Mouse (Mus musculus) hindbrain, embryonic 13.5 days (tissue): ENCODE results near the gene Fam204a. TPM values are rescaled to one million over a fixed set of nuclear protein-coding genes. Genes with fewer than 3 reads are reported as not detected.
A peak's percentile ranks its signal among the peaks of the same experiment; 100 is the strongest.

Source experiments
- ATAC-seq: fragments of 200-750 bp; cut with Nextera tagmentation; 2 replicates; pipeline ENCODE4 v1.8.0; 2017; ENCODE audit warnings: moderate TSS enrichment; ENCODE audit not compliant: low FRiP score
- H3K27ac ChIP-seq: fragments of 300-500 bp; sonication (generic); 2 replicates; pipeline ENCODE4 v1.5.1; 2015; ENCODE audit warnings: inconsistent platforms, mild to moderate bottlenecking, moderate library complexity
- H3K27me3 ChIP-seq: fragments of 300-500 bp; sonication (generic); 2 replicates; pipeline ENCODE4 v1.6.1; 2015; ENCODE audit warnings: mild to moderate bottlenecking, inconsistent platforms
- H3K36me3 ChIP-seq: fragments of 300-500 bp; sonication (generic); 2 replicates; pipeline ENCODE4 v1.6.1; 2015; ENCODE audit warnings: mild to moderate bottlenecking, inconsistent platforms
- H3K4me1 ChIP-seq: fragments of 300-500 bp; sonication (generic); replicated peaks from 2 replicates; pipeline ENCODE4 v1.6.1; 2015; ENCODE audit warnings: inconsistent platforms
- H3K4me2 ChIP-seq: fragments of 300-500 bp; sonication (generic); 2 replicates; pipeline ENCODE4 v1.6.1; 2015; ENCODE audit warnings: inconsistent platforms, mild to moderate bottlenecking, moderate library complexity
- H3K4me3 ChIP-seq: fragments of 300-500 bp; sonication (generic); 2 replicates; pipeline ENCODE4 v1.5.1; 2015; ENCODE audit warnings: mild to moderate bottlenecking, inconsistent platforms
- H3K9ac ChIP-seq: fragments of 300-500 bp; sonication (generic); 2 replicates; pipeline ENCODE4 v1.6.1; 2015; ENCODE audit warnings: mild to moderate bottlenecking, inconsistent platforms
- H3K9me3 ChIP-seq: fragments of 300-500 bp; sonication (generic); 2 replicates; pipeline ENCODE4 v1.6.1; 2016; ENCODE audit warnings: inconsistent platforms
- WGBS: fragments of 180-500 bp; shearing (Covaris S2); methylation state at CpG from one replicate; pipeline ENCODE4 v1.1.7; 2015; 5-methylcytosine and 5-hydroxymethylcytosine counted together
- polyA plus RNA-seq: library from polyadenylated mRNA; unstranded; fragments of >200 nt; fragmentation: Nextera tagmentation; extraction: Ambion mirVana; gene quantifications from 2 replicates; pipeline ENCODE4 v1.2.1, GENCODE M21; 2015

Gene Fam204a
- 76.2 and 76.5 TPM in 2 replicates for polyA plus RNA-seq

- H3K4me1 ChIP-seq: peaks cover 14% of the 10 kb centered on the region
- peak; percentile 100 for ATAC-seq
- peak within 1 kb of the TSS; percentile 58 for H3K4me2 ChIP-seq
- H3K27ac ChIP-seq: peak within 1 kb of the TSS; percentile 96
- H3K9me3 ChIP-seq: no peaks in the 10 kb centered on the region
- no peaks in the 10 kb centered on the region for H3K36me3 ChIP-seq
- H3K9ac ChIP-seq: peak within 1 kb of the TSS; percentile 89
- peak within 1 kb of the TSS; percentile 81 for H3K4me3 ChIP-seq
- no peaks in the 10 kb centered on the region for H3K27me3 ChIP-seq
- WGBS: under 1% methylated on average over 68 of the region's 68 CpGs
Measured at GRCm38 (mm10) chr19:60225899-60226844, at the start of gene Fam204a. TSS of gene Fam204a (minus strand) at chr19:60226701.

GRCm38 (mm10) chr19:60265789-60266188 is 39.3 kb upstream of the Fam204a start:
- Histone ChIP-seq H3K9ac (no peak overlapping the region), H3K9me3 (no peaks in the 10 kb centered on the region), H3K36me3 (no peaks in the 10 kb centered on the region), H3K27ac (no peak overlapping the region), H3K4me2 (no peak overlapping the region), H3K27me3 (no peaks in the 10 kb centered on the region), H3K4me3 (no peak overlapping the region), H3K4me1 (no peaks in the 10 kb centered on the region)
- WGBS: 75% methylated on average over 1 of the region's 1 CpGs
- ATAC-seq: no peak

GRCm38 (mm10) chr19:60260689-60261088 is 34.2 kb upstream of the Fam204a start:
- Histone ChIP-seq H3K27ac (peak overlapping the region; percentile 40; the same call in 1 of the 2 replicates), H3K9me3 (no peaks in the 10 kb centered on the region), H3K9ac (no peak overlapping the region), H3K4me3 (no peak overlapping the region), H3K4me2 (no peak overlapping the region), H3K4me1 (no peaks in the 10 kb centered on the region), H3K27me3 (no peaks in the 10 kb centered on the region), H3K36me3 (no peaks in the 10 kb centered on the region)
- ATAC-seq: no peak
- 48% methylated on average over 5 of the region's 5 CpGs for WGBS

GRCm38 (mm10) chr19:60252021-60252420 is 25.5 kb upstream of the Fam204a start:
- Histone ChIP-seq H3K4me3 (no peak overlapping the region), H3K9me3 (no peaks in the 10 kb centered on the region), H3K36me3 (no peaks in the 10 kb centered on the region), H3K4me1 (0 out of 2 replicates have a peak, but pooled peaks cover 3% of the 10 kb centered on the region), H3K27me3 (no peaks in the 10 kb centered on the region), H3K9ac (no peak overlapping the region), H3K4me2 (no peak overlapping the region), H3K27ac (no peak overlapping the region)
- 42% methylated on average over 2 of the region's 2 CpGs for WGBS
- ATAC-seq: no peak

- 59% methylated on average over 9 of the region's 9 CpGs for WGBS
- Histone ChIP-seq H3K36me3 (no peaks in the 10 kb centered on the region), H3K27me3 (no peaks in the 10 kb centered on the region), H3K4me2 (no peak overlapping the region), H3K4me3 (no peak overlapping the region), H3K27ac (peak overlapping the region; percentile 52), H3K9ac (no peak overlapping the region), H3K9me3 (no peaks in the 10 kb centered on the region), H3K4me1 (0 out of 2 replicates have a peak, but pooled peaks cover 3% of the 10 kb centered on the region)
- no peak; the same call in 1 of the 2 replicates for ATAC-seq
Measured at GRCm38 (mm10) chr19:60251197-60251596, 24.7 kb upstream of the Fam204a start.

- Histone ChIP-seq H3K9me3 (no peaks in the 10 kb centered on the region), H3K4me2 (no peak overlapping the region), H3K4me1 (peaks cover 7% of the 10 kb centered on the region; the same call in 1 of the 2 replicates), H3K4me3 (no peak overlapping the region), H3K27me3 (no peaks in the 10 kb centered on the region), H3K9ac (no peak overlapping the region), H3K36me3 (no peaks in the 10 kb centered on the region), H3K27ac (no peak overlapping the region)
- 84% methylated on average over 3 of the region's 3 CpGs for WGBS
- no peak for ATAC-seq
Measured at GRCm38 (mm10) chr19:60245250-60245649, 18.7 kb upstream of the Fam204a start.

- H3K27me3 ChIP-seq: no peaks in the 10 kb centered on the region
Measured at GRCm38 (mm10) chr19:60242620-60243019, 16.1 kb upstream of the Fam204a start.

GRCm38 (mm10) chr19:60241916-60242602 is 15.6 kb upstream of the Fam204a start:
- H3K4me3 ChIP-seq: no peak overlapping the region
- H3K36me3 ChIP-seq: no peaks in the 10 kb centered on the region
- 43% methylated on average over 7 of the region's 7 CpGs for WGBS
- peak overlapping the region; percentile 67 for H3K27ac ChIP-seq
- H3K4me2 ChIP-seq: no peak overlapping the region
- ATAC-seq: no peak
- H3K9me3 ChIP-seq: no peaks in the 10 kb centered on the region
- no peak overlapping the region for H3K9ac ChIP-seq
- H3K4me1 ChIP-seq: peaks cover 7% of the 10 kb centered on the region; the same call in 1 of the 2 replicates
- no peaks in the 10 kb centered on the region for H3K27me3 ChIP-seq

More at GRCm38 (mm10) chr19:60242620-60243019, 16.1 kb upstream of the Fam204a start:
- Histone ChIP-seq H3K4me3 (no peak overlapping the region), H3K4me2 (no peak overlapping the region), H3K36me3 (no peaks in the 10 kb centered on the region), H3K9me3 (no peaks in the 10 kb centered on the region), H3K4me1 (peaks cover 7% of the 10 kb centered on the region; the same call in 1 of the 2 replicates), H3K9ac (no peak overlapping the region), H3K27ac (peak overlapping the region; percentile 58)
- peak; percentile 24; the same call in 1 of the 2 replicates for ATAC-seq
- 27% methylated on average over 7 of the region's 7 CpGs for WGBS

GRCm38 (mm10) chr19:60231542-60231941 is 5.0 kb upstream of the Fam204a start:
- H3K27ac ChIP-seq: no peak overlapping the region
- H3K4me2 ChIP-seq: no peak overlapping the region
- 80% methylated on average over 2 of the region's 2 CpGs for WGBS
- no peak overlapping the region for H3K9ac ChIP-seq
- no peaks in the 10 kb centered on the region for H3K27me3 ChIP-seq
- no peaks in the 10 kb centered on the region for H3K9me3 ChIP-seq
- no peaks in the 10 kb centered on the region for H3K36me3 ChIP-seq
- no peak for ATAC-seq
- H3K4me3 ChIP-seq: no peak overlapping the region
- H3K4me1 ChIP-seq: peaks cover 6% of the 10 kb centered on the region

- H3K27ac ChIP-seq: no peak overlapping the region
- peak; percentile 73 for ATAC-seq
- peak overlapping the region; percentile 47 for H3K4me2 ChIP-seq
- peak overlapping the region; percentile 81 for H3K4me3 ChIP-seq
- no peaks in the 10 kb centered on the region for H3K27me3 ChIP-seq
- WGBS: 53% methylated on average over 8 of the region's 8 CpGs
- H3K9me3 ChIP-seq: no peaks in the 10 kb centered on the region
- H3K9ac ChIP-seq: no peak overlapping the region
- peaks cover 14% of the 10 kb centered on the region for H3K4me1 ChIP-seq
- no peaks in the 10 kb centered on the region for H3K36me3 ChIP-seq
Measured at GRCm38 (mm10) chr19:60226845-60227235, 339 bp upstream of the Fam204a start.

GRCm38 (mm10) chr19:60219395-60219794 is 7.1 kb downstream of the Fam204a start:
- H3K9me3 ChIP-seq: no peaks in the 10 kb centered on the region
- H3K4me3 ChIP-seq: no peak overlapping the region
- no peaks in the 10 kb centered on the region for H3K27me3 ChIP-seq
- H3K4me2 ChIP-seq: no peak overlapping the region
- H3K4me1 ChIP-seq: peaks cover 4% of the 10 kb centered on the region; the same call in 1 of the 2 replicates
- no peak overlapping the region for H3K27ac ChIP-seq
- WGBS: 93% methylated on average over 7 of the region's 7 CpGs
- no peak overlapping the region for H3K9ac ChIP-seq
- ATAC-seq: no peak
- H3K36me3 ChIP-seq: no peaks in the 10 kb centered on the region; the same call in 1 of the 2 replicates

GRCm38 (mm10) chr19:60217985-60218384 is 8.5 kb downstream of the Fam204a start:
- ATAC-seq: no peak
- peaks cover 7% of the 10 kb centered on the region for H3K36me3 ChIP-seq
- H3K9ac ChIP-seq: no peak overlapping the region
- no peak overlapping the region for H3K4me3 ChIP-seq
- no peaks in the 10 kb centered on the region for H3K9me3 ChIP-seq
- 0 out of 2 replicates have a peak, but pooled peaks cover 4% of the 10 kb centered on the region for H3K4me1 ChIP-seq
- no peak overlapping the region for H3K4me2 ChIP-seq
- no peaks in the 10 kb centered on the region for H3K27me3 ChIP-seq
- H3K27ac ChIP-seq: no peak overlapping the region
- WGBS: 60% methylated on average over 2 of the region's 2 CpGs
